Mouse (Mus musculus) forelimb bud, embryonic 11.5 days (tissue): Measurements from ENCODE around the gene Map3k15.
A peak's percentile ranks its signal among the peaks of the same experiment; 100 is the strongest.

Experiments
- DNase-seq: peaks from one replicate; pipeline ENCODE4 v3.0.0-alpha.2; 2012; ENCODE audit warnings: low read depth, low spot score

Map3k15 gene

DNA sequence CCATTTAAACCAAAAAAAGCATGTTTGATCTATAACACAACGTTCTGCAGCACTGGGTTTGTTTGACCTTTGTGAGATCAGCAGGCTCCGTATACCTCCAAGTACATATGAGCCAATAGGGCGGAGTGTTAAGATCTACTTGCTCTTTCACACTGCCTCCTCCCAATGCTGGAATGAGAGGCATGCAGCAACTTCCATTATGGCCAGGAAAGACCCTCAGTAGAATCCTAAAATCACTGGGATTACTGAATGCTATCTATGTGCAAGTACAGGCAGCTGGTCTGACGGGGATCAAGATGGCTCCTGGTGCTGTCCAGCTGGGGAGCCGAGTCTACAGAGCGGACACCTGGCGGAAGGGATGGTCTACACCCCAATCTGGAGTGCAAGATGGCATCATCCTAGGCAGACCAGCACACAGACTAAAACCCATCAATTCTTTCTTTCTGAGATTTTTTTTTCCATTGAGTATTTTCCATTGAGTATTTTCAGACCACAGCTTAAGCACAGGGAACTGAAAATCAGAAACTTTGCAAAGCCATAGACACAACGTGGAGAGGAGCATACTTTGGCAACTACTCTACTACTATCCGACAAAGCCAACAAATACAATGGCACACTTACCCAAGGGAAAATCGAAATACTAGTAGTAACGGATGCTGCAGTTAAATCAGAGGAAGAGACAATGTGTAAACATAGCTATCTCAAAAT, 146.1 kb downstream of the Map3k15 start:
- DNase-seq, result no peak

GRCm38 (mm10) chrX:160135719-160136118, 147.5 kb downstream of the Map3k15 start:
- DNase-seq, result no peak

GRCm38 (mm10) chrX:160136153-160136552, 147.9 kb downstream of the Map3k15 start:
- DNase-seq, result no peak

DNA sequence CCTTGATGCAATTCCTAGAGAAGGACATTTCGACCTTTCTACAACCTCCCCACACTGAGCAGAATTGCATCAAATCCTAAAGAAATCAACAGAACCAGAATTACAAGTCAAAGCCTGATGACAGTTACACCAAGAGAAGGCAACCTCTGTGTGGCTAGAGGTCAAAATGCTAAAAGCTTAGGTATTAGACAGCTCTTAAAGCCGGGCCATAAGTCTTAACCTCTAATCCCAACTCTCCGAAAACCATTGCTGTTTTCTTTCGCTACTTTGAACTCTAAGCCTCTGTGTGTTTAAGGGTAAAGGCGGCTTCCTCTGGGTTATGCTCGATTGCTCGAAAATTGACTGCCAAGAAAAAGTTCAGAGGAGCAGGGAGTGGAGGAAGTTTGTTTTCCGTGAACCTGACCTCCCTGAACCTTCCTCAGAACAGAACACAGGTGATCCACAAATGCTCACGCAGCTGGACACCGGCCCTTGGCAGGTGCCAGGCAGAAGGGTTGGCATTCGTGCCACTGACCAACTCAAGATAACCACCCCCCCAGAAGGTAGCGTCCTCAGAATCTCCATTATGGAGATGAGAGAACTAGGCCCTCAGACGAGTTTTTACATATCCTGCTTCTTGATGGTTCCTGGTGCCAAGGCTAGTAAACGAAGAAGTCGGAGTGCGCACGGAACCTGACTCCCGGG, 149.1 kb downstream of the Map3k15 start:
- no peak for DNase-seq

DNA sequence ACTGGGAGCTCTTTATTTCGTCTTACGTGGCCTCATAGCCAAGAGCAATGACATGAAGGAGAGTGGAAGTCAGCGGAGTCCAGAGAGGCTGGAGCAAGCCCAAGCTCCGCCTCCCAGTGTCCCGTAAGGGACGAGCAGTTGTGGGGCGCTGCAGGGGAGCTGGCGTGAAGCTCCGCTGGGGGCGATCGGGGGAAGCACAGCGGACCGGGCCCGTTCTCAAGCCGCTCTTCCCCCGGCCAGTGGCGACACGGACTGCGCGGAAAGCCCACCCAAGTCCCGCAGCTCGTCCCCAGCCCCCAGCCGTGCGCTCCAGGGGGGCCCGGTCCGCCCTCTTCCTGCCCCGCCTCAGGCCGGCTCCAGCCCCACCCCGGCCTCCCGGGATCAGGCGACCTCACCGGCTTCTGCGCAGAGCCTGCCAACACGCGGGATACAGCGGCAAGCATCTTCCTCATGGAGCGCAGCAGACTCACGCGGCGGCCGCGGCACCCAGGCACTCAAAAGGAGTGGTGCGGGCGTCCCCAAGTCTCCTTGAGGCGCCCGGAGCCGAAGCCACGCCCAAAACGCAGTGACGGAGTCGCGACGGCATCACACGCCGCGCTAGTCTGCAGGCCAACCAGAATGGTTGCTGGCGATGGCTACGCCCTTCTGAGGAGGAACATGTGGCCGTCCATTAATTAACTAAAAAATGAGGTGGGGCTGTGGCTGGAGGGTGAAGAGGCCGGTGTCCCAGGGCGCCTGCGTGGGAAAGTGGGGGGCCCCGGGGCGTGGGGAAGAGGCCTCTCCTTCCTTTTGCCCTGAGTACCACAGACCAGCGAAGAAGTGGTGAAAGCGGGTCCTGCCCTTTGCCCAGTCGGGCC, 149.9 kb downstream of the Map3k15 start, which contains the start of gene Pdha1:
TSS of gene Pdha1 (minus strand) at position 553 of the 857 bp plus-strand sequence.
- peak; percentile 81 for DNase-seq

DNA sequence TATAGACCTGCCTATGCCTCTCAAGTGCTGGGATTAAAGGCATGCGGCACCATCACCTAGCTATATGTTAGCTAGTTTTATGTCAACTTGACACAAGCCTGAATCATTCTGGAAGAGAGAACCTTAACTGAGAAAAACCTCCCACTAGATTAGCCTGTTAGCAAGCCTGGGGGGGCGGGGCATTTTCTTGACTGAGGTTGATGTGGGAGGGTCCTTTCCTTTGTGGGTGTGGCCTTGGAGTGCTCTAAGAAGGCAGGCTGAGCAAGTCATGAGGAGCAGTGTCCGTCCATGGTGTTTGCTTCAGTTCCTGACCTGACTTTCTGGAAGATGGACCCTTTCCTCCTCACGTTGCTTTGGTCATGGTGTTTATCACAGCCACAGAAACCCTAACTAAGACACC, 158.6 kb downstream of the Map3k15 start:
- no peak for DNase-seq

GRCm38 (mm10) chrX:160147406-160147805, 159.2 kb downstream of the Map3k15 start:
- DNase-seq, result no peak

- DNase-seq, result no peak
These were observed 160.6 kb downstream of the Map3k15 start for GRCm38 (mm10) chrX:160148859-160149258.

- no peak for DNase-seq
These were observed 165.0 kb downstream of the Map3k15 start for GRCm38 (mm10) chrX:160153147-160153815.

GRCm38 (mm10) chrX:160164259-160164658, 176.0 kb downstream of the Map3k15 start:
- no peak for DNase-seq

- no peak for DNase-seq
These were observed 178.2 kb downstream of the Map3k15 start for GRCm38 (mm10) chrX:160166246-160166985.

DNA sequence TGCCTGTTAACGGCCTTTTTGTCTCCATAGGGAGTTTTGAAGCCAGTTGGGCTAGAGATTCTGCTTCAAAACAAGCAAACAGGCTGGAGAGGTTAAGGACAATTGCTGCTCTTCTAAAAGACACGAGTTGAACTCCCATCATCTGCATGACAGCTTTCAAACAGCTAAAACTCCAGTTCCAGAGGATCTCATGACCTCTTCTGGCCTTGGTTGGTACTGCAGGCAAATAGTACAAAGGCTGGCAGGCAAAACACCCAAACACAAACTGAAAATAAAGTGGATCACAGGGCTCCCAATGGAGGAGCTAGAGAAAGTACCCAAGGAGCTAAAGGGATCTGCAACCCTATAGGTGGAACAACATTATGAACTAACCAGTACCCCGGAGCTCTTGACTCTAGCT, 181.9 kb downstream of the Map3k15 start:
- DNase-seq, result peak; percentile 48
